Mouse (Mus musculus) liver, adult 2 months (tissue): ENCODE measurements around the gene Pola2.

ENCODE experiments used
- CTCF ChIP-seq: fragments of 200-500 bp; IDR thresholded peaks from 2 replicates; pipeline ENCODE4 v1.5.1; 2011; ENCODE audit warnings: low read depth, low read length, control low read depth
- POLR2A ChIP-seq: fragments of 200-500 bp; IDR thresholded peaks from 2 replicates; pipeline ENCODE4 v1.6.1; 2011; ENCODE audit warnings: low read length, control low read depth; ENCODE audit not compliant: insufficient read depth; ENCODE audit errors: extremely low read depth

- TF ChIP-seq CTCF (no peak), POLR2A (no peak)
Measured at GRCm38 (mm10) chr19:5929634-5930596, 34.1 kb downstream of the Pola2 start.
